ENCODE assay signal across 14 mouse cellular contexts in genomic region chr1:91533483-91533882, GRCm38 (mm10). TPM values are rescaled to one million over a fixed set of nuclear protein-coding genes. Genes with fewer than 3 reads are reported as not detected.
DNase-seq lines count a peak whose midpoint lies in the region; ATAC-seq lines count a peak whose summit lies in the region.
"Had no signal": no experiment of that assay in that cellular context is flagged by ENCODE, and none has a peak within 500 bp of the region (broad histone marks: within the 10 kb centered on the region; RNA-seq: fewer than 3 reads in every experiment).

No protein-coding gene starts in this region.

- H3K9me3 ChIP-seq in heart, embryonic 11.5 days (replicated peaks; ENCODE audit: control insufficient read depth, low read length) = no peaks in the 10 kb centered on the region
- H3K9me3 ChIP-seq in limb, embryonic 10.5 days (replicated peaks) = no peaks in the 10 kb centered on the region
- no peaks in the 10 kb centered on the region for H3K9me3 ChIP-seq in hindbrain, embryonic 11.5 days (ENCODE audit: control insufficient read depth, low read length)

- H3K4me2 ChIP-seq in heart, embryonic 11.5 days = peak overlapping the region; percentile 23
- H3K4me2 ChIP-seq in hindbrain, embryonic 11.5 days (replicated peaks; ENCODE audit: low read depth, low read length) = no peak overlapping the region
- H3K4me2 ChIP-seq: midbrain, embryonic 11.5 days had no signal

- H3K27me3 ChIP-seq in heart, embryonic 11.5 days (ENCODE audit: control insufficient read depth, insufficient read depth, low read length) = peaks cover 3% of the 10 kb centered on the region; the same call in 1 of the 2 replicates
- H3K27me3 ChIP-seq in limb, embryonic 10.5 days (ENCODE audit: low read depth, poor library complexity, severe bottlenecking) = peaks cover 29% of the 10 kb centered on the region
- H3K27me3 ChIP-seq in hindbrain, embryonic 11.5 days (ENCODE audit: control insufficient read depth, insufficient read depth, low read length) = peaks cover 3% of the 10 kb centered on the region

- 0 out of 2 replicates have a peak, but pooled peaks cover 2% of the 10 kb centered on the region for H3K36me3 ChIP-seq in heart, embryonic 11.5 days (ENCODE audit: control insufficient read depth, insufficient read depth, low read length)
- H3K36me3 ChIP-seq in limb, embryonic 10.5 days = peaks cover 16% of the 10 kb centered on the region
- H3K36me3 ChIP-seq in hindbrain, embryonic 11.5 days (ENCODE audit: control insufficient read depth, insufficient read depth, low read length) = no peaks in the 10 kb centered on the region

- 41% methylated on average over 2 of the region's 2 CpGs for WGBS in heart, embryonic 11.5 days (ENCODE audit: insufficient replicate concordance)
- 54% methylated on average over 2 of the region's 2 CpGs for WGBS in limb, embryonic 10.5 days
- 67% methylated on average over 2 of the region's 2 CpGs for WGBS in hindbrain, embryonic 11.5 days

- peak overlapping the region; percentile 41 for H3K27ac ChIP-seq in heart, embryonic 11.5 days (ENCODE audit: low read depth, low read length)
- peak overlapping the region; percentile 10; the same call in 1 of the 2 replicates for H3K27ac ChIP-seq in limb, embryonic 10.5 days
- H3K27ac ChIP-seq in hindbrain, embryonic 11.5 days (ENCODE audit: low read depth, low read length) = no peak overlapping the region
- H3K27ac ChIP-seq: hindbrain, postnatal 0 days had no signal

- H3K4me1 ChIP-seq in heart, embryonic 11.5 days (ENCODE audit: control insufficient read depth, insufficient read depth, low read length) = no peaks in the 10 kb centered on the region; the same call in 1 of the 2 replicates
- H3K4me1 ChIP-seq in limb, embryonic 10.5 days = 0 out of 2 replicates have a peak, but pooled peaks cover 3% of the 10 kb centered on the region
- no peaks in the 10 kb centered on the region for H3K4me1 ChIP-seq in hindbrain, embryonic 11.5 days (replicated peaks; ENCODE audit: control insufficient read depth, insufficient read depth, low read length)

- peak; percentile 92 for ATAC-seq in heart, embryonic 11.5 days (replicated peaks; ENCODE audit: insufficient number of reproducible peaks, low FRiP score, low TSS enrichment)
- ATAC-seq in hindbrain, embryonic 11.5 days (ENCODE audit: low FRiP score) = no peak
- ATAC-seq: CD4-positive, CD25-positive, alpha-beta regulatory T cell, adult 4 months; forebrain, embryonic 16.5 days; hindbrain, postnatal 0 days had no signal

- no peak for DNase-seq in heart, adult 8-10 months (ENCODE audit: low spot score)
- peak; percentile 77 for DNase-seq in c-Kit-negative CD71-positive TER-119-positive erythroid progenitor cells, embryonic 14.5 days (ENCODE audit: low read depth, low spot score)
- DNase-seq in limb, embryonic 10.5 days (ENCODE audit: low spot score) = no peak
- DNase-seq in spleen, postnatal 10 days (ENCODE audit: low spot score in 2 of 2) = peak; percentile 67 to 79
- DNase-seq in B cell, adult 2 months = no peak
- DNase-seq in gastrocnemius, adult 18-20 months (ENCODE audit: low spot score) = no peak
- DNase-seq in hindbrain, embryonic 11.5 days (ENCODE audit: low spot score) = no peak
- DNase-seq: cerebellum, adult 8-10 months; thymus, adult 2 months had no signal

- peak overlapping the region; percentile 23; the same call in 1 of the 2 replicates for H3K9ac ChIP-seq in heart, embryonic 11.5 days (ENCODE audit: low read depth, low read length)
- no peak overlapping the region for H3K9ac ChIP-seq in hindbrain, embryonic 11.5 days (ENCODE audit: low read depth, low read length)

- no peak overlapping the region for H3K4me3 ChIP-seq in heart, embryonic 11.5 days (ENCODE audit: low read depth, low read length)
- H3K4me3 ChIP-seq in limb, embryonic 10.5 days = no peak overlapping the region
- no peak overlapping the region for H3K4me3 ChIP-seq in hindbrain, embryonic 11.5 days (ENCODE audit: low read depth, low read length)

RNA-seq across cellular contexts. Expression of gene Asb1, which starts 6.9 kb away (rescaled TPM):
- 8.9 and 9.1 TPM in 2 replicates for polyA plus RNA-seq in heart, embryonic 11.5 days (2014; fragmentation: Nextera tagmentation; extraction: Ambion mirVana)
- total RNA-seq in heart, adult 8-10 months (2022) = 10 to 100 TPM; 17.3 to 27.2 (median 20.5) TPM
- polyA plus RNA-seq in limb, embryonic 10.5 days (2016; fragmentation: Nextera tagmentation; extraction: Ambion mirVana) = 6.2 and 6.5 TPM in 2 replicates
- total RNA-seq in gastrocnemius, adult 18-20 months (2021) = 10 to 100 TPM; 14.8 to 16.2 TPM
- 10.1 and 11.9 TPM in 2 replicates for polyA plus RNA-seq in hindbrain, embryonic 11.5 days (2014; fragmentation: Nextera tagmentation; extraction: Ambion mirVana)

RNA-seq across cellular contexts. Expression of gene Traf3ip1, which starts 39.0 kb away (rescaled TPM):
- polyA plus RNA-seq in heart, embryonic 11.5 days (2014; fragmentation: Nextera tagmentation; extraction: Ambion mirVana) = 2.6 and 4.3 TPM in 2 replicates
- total RNA-seq in heart, adult 8-10 months (2022) = 1 to 10 TPM; 4.2 to 5.4 (median 4.9) TPM
- polyA plus RNA-seq in limb, embryonic 10.5 days (2016; fragmentation: Nextera tagmentation; extraction: Ambion mirVana) = 12.5 and 12.9 TPM in 2 replicates
- total RNA-seq in gastrocnemius, adult 18-20 months (2021) = 1 to 10 TPM; 3.0 to 4.1 TPM
- 7.3 and 7.7 TPM in 2 replicates for polyA plus RNA-seq in hindbrain, embryonic 11.5 days (2014; fragmentation: Nextera tagmentation; extraction: Ambion mirVana)

Comparison
In these comparisons a context has a peak if more than half of its experiments do, and no peak if none do; other contexts are left out.
1. DNase-seq: peak in c-Kit-negative CD71-positive TER-119-positive erythroid progenitor cells, embryonic 14.5 days (single experiment) and spleen, postnatal 10 days (2 of 2); none in heart, adult 8-10 months (single experiment), limb, embryonic 10.5 days (single experiment), B cell, adult 2 months (0 of 2), gastrocnemius, adult 18-20 months (single experiment) and hindbrain, embryonic 11.5 days (single experiment).